Mouse (Mus musculus) heart, embryonic 16.5 days (tissue): ENCODE results near the gene Cdk8. TPM values are rescaled to one million over a fixed set of nuclear protein-coding genes. Genes with fewer than 3 reads are reported as not detected.
"Not testable (repeated sequence)": the region's sequence is repeated elsewhere in the genome, so short reads cannot be mapped to it uniquely, and the experiment has no call there.

Source experiments
- ATAC-seq: fragments of 200-750 bp; cut with Nextera tagmentation; replicated peaks from 2 replicates; pipeline ENCODE4 v1.8.0; 2017; ENCODE audit warnings: moderate number of reproducible peaks; ENCODE audit not compliant: insufficient read depth, low FRiP score; ENCODE audit errors: extremely low read depth
- H3K27ac ChIP-seq: fragments of 300-500 bp; sonication (generic); 2 replicates; pipeline ENCODE4 v1.5.1; 2014; ENCODE audit warnings: mild to moderate bottlenecking, low read length, control low read depth, moderate library complexity
- H3K27me3 ChIP-seq: fragments of 300-500 bp; sonication (generic); 2 replicates; pipeline ENCODE4 v1.6.1; 2014; ENCODE audit warnings: low read length, mixed read lengths; ENCODE audit not compliant: control insufficient read depth, insufficient read depth
- H3K36me3 ChIP-seq: fragments of 300-500 bp; sonication (generic); 2 replicates; pipeline ENCODE4 v1.6.1; 2014; ENCODE audit not compliant: control insufficient read depth, insufficient read depth
- H3K4me1 ChIP-seq: fragments of 300-500 bp; sonication (generic); 2 replicates; pipeline ENCODE4 v1.6.1; 2014; ENCODE audit warnings: low read length, mixed read lengths; ENCODE audit not compliant: control insufficient read depth, insufficient read depth
- H3K4me2 ChIP-seq: fragments of 300-500 bp; sonication (generic); 2 replicates; pipeline ENCODE4 v1.6.1; 2014; ENCODE audit warnings: low read depth, mild to moderate bottlenecking, control low read depth, low read length
- H3K4me3 ChIP-seq: fragments of 300-500 bp; sonication (generic); 2 replicates; pipeline ENCODE4 v1.5.1; 2014; ENCODE audit warnings: mild to moderate bottlenecking, control low read depth, low read length
- H3K9ac ChIP-seq: fragments of 300-500 bp; sonication (generic); 2 replicates; pipeline ENCODE4 v1.6.1; 2014; ENCODE audit warnings: low read length, control low read depth
- H3K9me3 ChIP-seq: fragments of 300-500 bp; sonication (generic); replicated peaks from 2 replicates; pipeline ENCODE4 v1.6.1; 2016; ENCODE audit warnings: low read length; ENCODE audit not compliant: control insufficient read depth
- WGBS: fragments of 180-500 bp; shearing (Covaris S2); extraction: QIAGEN DNeasy Blood & Tissue Kit; methylation state at CpG from one replicate; pipeline ENCODE4 v1.1.7; 2014; 5-methylcytosine and 5-hydroxymethylcytosine counted together
- polyA plus RNA-seq: library from polyadenylated mRNA; unstranded; fragments of >200 nt; fragmentation: Nextera tagmentation; extraction: Ambion mirVana; gene quantifications from 2 replicates; pipeline ENCODE4 v1.2.1, GENCODE M21; 2015

The Cdk8 gene
- 6.9 and 10.4 TPM in 2 replicates for polyA plus RNA-seq

DNA sequence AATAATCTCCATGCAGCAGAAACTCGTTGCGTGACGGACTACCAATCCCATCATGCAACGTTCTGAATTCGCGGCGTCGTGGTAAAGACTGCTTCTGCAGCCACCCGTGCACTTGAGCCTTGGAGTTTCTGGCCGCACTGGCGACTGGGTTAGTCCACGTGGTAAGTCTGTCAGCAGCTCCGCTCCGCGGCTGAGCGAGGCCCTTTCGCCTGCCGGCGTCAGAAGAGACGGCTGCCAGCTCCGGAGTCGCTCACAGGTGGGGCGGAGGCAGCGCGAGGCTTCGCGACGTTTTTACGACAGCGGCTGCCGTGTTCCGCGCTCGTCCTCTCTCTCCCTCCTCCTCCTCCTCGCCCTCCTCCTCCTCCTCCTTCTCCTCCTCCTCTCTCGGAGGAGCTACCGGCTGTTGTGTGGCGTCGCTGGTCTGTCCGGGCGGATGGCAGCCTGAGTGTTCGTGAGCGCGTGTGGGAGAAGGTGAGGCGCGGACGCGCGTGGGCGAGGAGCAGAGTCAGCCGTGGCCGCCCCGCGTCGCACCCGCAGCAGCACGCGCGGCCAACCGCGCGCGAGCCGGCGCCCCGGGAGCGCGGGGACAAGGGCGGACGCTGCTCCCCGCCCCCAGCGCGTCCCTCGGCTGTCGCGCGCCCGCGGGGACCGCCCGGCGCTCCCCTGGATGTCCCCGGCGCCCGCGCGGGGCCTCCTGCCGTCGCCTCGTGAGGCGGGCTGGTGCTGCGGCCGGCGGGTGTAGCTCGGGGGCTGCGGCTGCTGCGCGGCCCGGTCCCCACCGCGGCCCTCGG, at the start of gene Cdk8:
TSS of gene Cdk8 (plus strand) at position 367 of the 791 bp plus-strand sequence.
- H3K27me3 ChIP-seq: no peaks in the 10 kb centered on the region
- peak within 1 kb of the TSS; percentile 91 for H3K9ac ChIP-seq
- WGBS: under 1% methylated on average over 96 of the region's 102 CpGs
- H3K9me3 ChIP-seq: no peaks in the 10 kb centered on the region
- H3K36me3 ChIP-seq: no peaks in the 10 kb centered on the region
- peak; percentile 89 for ATAC-seq
- peaks cover 13% of the 10 kb centered on the region for H3K4me1 ChIP-seq
- H3K27ac ChIP-seq: peak within 1 kb of the TSS; percentile 98
- H3K4me3 ChIP-seq: peak within 1 kb of the TSS; percentile 89
- H3K4me2 ChIP-seq: peak within 1 kb of the TSS; percentile 90

DNA sequence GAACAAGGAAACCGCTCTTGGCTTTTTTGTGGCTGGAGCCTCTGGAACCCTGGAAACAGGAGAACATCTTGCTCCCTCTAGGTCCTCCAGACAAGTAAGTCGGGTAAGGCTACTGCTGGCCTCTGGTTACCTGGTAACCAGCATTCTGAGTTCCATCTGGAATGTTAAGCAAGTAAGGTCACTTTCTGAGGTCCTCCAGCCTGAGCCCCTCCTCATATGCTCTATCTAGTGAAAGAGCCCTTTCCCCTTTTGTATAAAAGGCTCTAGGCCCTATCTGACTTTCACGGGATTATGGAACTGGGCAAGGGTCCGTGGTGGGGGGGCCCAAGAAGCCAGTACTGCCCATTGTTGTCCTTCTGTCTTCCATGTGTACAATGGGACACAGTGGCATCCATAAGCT, 45.8 kb upstream of the Cdk8 start, which contains the start of gene 1700001J03Rik:
TSS of gene 1700001J03Rik (minus strand) at position 101 of the 400 bp plus-strand sequence.
- WGBS: 73% methylated on average over 4 of the region's 4 CpGs
- not testable (repeated sequence) for H3K27me3 ChIP-seq, H3K27ac ChIP-seq, H3K4me3 ChIP-seq, H3K4me1 ChIP-seq, H3K4me2 ChIP-seq, ATAC-seq, H3K9me3 ChIP-seq, H3K9ac ChIP-seq, H3K36me3 ChIP-seq

DNA sequence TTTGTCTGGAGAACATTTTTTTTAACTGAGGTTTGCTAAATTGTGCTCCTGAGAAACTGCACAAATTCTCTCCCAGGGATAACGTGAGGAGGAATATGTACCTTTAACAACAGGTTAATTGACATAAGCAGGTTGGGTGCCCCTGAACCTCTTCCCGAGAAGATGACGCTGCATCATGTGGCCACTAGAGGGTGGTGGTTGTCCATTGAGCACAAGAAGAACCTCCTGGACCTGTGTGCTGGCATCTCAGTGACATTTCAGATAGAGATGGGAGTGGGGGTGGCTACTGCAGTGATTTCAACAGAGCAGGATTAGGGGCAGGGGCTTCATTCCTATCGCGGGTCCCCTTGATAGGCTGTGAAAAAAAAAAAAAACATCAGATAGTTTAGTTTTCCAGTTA, 43.6 kb upstream of the Cdk8 start:
- WGBS: 22% methylated on average over 5 of the region's 5 CpGs
- not testable (repeated sequence) for H3K27me3 ChIP-seq, H3K4me1 ChIP-seq, H3K36me3 ChIP-seq, H3K9me3 ChIP-seq, ATAC-seq, H3K9ac ChIP-seq, H3K4me3 ChIP-seq, H3K27ac ChIP-seq, H3K4me2 ChIP-seq

DNA sequence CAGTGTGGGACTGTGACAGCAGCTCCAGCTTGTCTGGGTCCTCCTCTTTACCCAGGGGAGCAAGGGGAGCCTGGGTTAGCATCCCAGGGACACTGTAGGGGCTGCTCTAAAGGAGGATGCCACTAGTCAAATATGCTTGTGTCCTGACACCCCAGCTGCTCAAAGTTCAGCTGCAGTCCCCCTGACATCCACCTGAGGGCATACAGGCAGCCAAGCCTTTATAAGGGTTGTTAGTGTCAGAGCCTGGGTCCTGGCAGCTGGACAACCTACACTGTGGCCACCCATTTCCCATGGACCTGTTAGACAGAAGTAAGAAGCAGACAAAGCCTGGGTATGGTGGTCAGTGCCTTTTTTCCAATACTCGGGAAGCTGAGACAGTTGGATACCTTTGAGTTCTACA, 42.9 kb upstream of the Cdk8 start:
- Histone ChIP-seq H3K4me3 (no peak overlapping the region), H3K4me2 (no peak overlapping the region), H3K4me1 (no peaks in the 10 kb centered on the region), H3K9ac (no peak overlapping the region), H3K9me3 (no peaks in the 10 kb centered on the region), H3K27ac (no peak overlapping the region), H3K36me3 (no peaks in the 10 kb centered on the region), H3K27me3 (no peaks in the 10 kb centered on the region)
- WGBS: 84% methylated on average over 1 of the region's 1 CpGs
- no peak for ATAC-seq

DNA sequence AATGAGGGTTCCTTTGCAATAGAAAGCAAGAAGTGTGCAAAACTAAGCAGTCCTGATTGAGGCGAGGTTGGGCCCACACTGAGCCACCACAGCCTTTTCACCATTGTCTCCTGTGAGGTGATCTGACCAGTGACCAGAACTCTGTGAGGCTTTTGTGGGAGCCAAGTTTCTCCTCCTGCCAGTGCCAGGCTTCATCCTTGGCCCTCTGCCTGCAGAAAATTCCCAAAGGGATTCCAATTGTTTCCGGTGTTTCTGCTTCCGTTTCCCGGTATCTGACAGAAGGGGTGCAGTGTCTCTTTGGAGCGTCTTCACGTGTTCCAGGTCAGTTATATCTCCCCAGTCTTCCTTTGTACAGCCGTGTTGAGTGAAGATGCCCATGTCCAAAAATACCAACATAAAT, 42.3 kb upstream of the Cdk8 start:
- ATAC-seq: no peak
- no peak overlapping the region for H3K27ac ChIP-seq
- H3K4me3 ChIP-seq: no peak overlapping the region
- no peaks in the 10 kb centered on the region for H3K4me1 ChIP-seq
- WGBS: 77% methylated on average over 7 of the region's 7 CpGs
- no peaks in the 10 kb centered on the region for H3K9me3 ChIP-seq
- no peaks in the 10 kb centered on the region for H3K36me3 ChIP-seq
- no peaks in the 10 kb centered on the region for H3K27me3 ChIP-seq
- H3K4me2 ChIP-seq: no peak overlapping the region
- no peak overlapping the region for H3K9ac ChIP-seq

DNA sequence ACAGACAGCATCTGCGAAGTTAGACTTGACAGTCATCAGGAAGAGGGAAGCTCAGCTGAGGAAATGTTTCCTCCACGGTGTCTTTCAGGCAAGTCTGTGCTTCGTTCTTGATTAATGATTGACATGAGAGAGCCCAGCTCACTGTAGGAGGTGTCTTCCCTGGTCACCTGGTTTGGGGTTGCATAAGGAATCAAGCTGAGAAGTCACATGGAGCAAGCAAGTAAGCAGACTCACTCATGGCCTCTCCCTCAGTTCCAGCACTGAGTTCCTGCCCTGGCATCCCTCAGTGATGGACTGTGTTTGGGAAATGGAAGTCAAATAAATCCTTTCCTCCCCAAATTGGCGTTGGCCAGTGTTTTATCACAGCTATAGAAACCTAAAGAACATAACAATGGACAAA, 40.9 kb upstream of the Cdk8 start:
- 49% methylated on average over 4 of the region's 4 CpGs for WGBS
- no peak overlapping the region for H3K27ac ChIP-seq
- no peaks in the 10 kb centered on the region for H3K36me3 ChIP-seq
- H3K9ac ChIP-seq: no peak overlapping the region
- no peaks in the 10 kb centered on the region for H3K9me3 ChIP-seq
- H3K27me3 ChIP-seq: no peaks in the 10 kb centered on the region
- no peak overlapping the region for H3K4me2 ChIP-seq
- no peak for ATAC-seq
- no peak overlapping the region for H3K4me3 ChIP-seq
- no peaks in the 10 kb centered on the region for H3K4me1 ChIP-seq

DNA sequence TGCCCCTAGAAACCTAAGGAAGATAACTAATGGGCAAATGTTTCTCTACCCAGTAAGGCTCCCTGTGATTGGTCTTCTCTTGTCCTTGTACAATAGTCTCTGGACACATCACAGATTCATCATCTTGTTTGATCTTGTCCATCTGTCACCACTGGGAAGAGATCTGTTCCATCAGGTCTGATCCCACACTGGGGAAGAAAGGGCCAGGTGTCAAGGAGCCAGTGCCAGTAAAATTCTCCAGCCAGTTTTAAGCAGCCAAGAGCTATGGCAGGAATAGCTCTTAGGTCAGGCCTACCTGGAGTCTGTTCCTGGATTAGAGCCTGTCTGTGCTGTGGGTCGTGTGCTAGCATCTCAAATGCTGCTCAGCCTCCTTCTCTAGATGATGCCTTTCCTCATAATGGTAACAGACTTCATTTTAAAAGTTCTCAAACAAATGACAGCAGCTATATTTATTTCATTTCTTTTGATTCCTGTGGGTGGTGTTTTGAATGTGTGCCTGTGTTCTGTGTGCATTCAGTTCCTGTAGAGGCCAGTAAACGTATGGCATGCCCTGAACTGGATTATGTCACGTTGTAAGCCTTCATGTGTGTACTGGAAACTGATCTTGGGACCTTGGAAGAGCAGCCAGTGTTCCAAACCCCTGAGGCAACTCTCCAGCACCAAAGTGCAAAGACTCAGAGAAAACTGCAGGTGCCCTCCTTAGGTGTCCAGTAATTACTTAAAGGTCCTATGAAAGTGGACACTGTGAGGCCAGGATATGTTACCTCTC, 40.3 kb upstream of the Cdk8 start:
- H3K9ac ChIP-seq: no peak overlapping the region
- ATAC-seq: no peak
- H3K4me1 ChIP-seq: no peaks in the 10 kb centered on the region
- no peaks in the 10 kb centered on the region for H3K36me3 ChIP-seq
- no peak overlapping the region for H3K27ac ChIP-seq
- no peaks in the 10 kb centered on the region for H3K27me3 ChIP-seq
- 48% methylated on average over 3 of the region's 3 CpGs for WGBS
- no peak overlapping the region for H3K4me2 ChIP-seq
- no peaks in the 10 kb centered on the region for H3K9me3 ChIP-seq
- no peak overlapping the region for H3K4me3 ChIP-seq

DNA sequence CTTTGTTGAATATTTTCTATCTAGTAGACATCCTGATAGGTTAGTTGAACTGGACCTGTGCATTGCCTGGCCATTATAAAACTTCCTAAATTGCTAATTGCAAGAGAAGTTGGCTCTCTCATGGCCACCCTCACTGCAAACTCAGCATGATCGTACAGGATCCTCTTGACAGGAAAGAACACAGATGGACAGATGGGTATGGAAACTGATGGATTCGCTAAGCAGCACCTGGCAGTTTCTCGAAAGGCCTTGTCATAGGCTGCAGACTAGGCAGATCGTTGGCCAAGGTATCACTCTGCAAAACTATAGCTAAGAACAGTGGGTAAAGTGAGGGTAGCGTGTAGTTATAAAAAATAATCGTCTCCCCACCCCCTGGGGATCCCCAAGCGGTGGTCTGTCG, 37.7 kb upstream of the Cdk8 start:
- no peaks in the 10 kb centered on the region for H3K9me3 ChIP-seq
- 78% methylated on average over 8 of the region's 8 CpGs for WGBS
- H3K4me2 ChIP-seq: no peak overlapping the region
- no peaks in the 10 kb centered on the region for H3K27me3 ChIP-seq
- H3K9ac ChIP-seq: no peak overlapping the region
- H3K36me3 ChIP-seq: no peaks in the 10 kb centered on the region
- no peak for ATAC-seq
- no peak overlapping the region for H3K4me3 ChIP-seq
- H3K4me1 ChIP-seq: no peaks in the 10 kb centered on the region
- H3K27ac ChIP-seq: no peak overlapping the region

DNA sequence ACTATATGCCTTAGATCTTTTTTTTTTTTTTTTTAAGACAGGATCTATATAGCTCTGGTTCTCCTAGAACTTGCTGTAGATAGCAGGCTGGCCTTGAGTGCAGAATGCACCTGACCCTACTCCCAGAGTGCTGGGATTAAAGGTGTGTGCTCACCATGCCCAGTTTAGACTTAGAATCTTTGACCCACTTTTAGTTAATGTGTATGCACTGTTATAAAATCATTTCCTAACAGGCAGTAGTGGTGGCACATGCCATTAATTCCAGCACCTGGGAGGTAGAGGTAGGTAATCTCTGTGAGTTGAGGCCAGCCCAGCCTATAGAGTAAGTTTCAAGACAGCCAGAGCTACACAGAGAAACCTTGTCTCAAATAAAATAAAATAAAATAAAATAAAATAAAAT, 32.0 kb upstream of the Cdk8 start:
- no peak overlapping the region for H3K9ac ChIP-seq
- H3K4me3 ChIP-seq: no peak overlapping the region
- H3K27ac ChIP-seq: no peak overlapping the region
- H3K36me3 ChIP-seq: peaks cover 22% of the 10 kb centered on the region
- H3K4me1 ChIP-seq: no peaks in the 10 kb centered on the region
- H3K4me2 ChIP-seq: no peak overlapping the region
- H3K27me3 ChIP-seq: no peaks in the 10 kb centered on the region
- ATAC-seq: no peak
- no peaks in the 10 kb centered on the region for H3K9me3 ChIP-seq
